Mouse (Mus musculus) bone marrow macrophage, adult 2 months (primary cell): Measurements from ENCODE around the gene Foxn3. TPM values are rescaled to one million over a fixed set of nuclear protein-coding genes. Genes with fewer than 3 reads are reported as not detected.

ENCODE experiments used
- H3K27ac ChIP-seq: 2 replicates; pipeline ENCODE4 v1.5.1; 2012; ENCODE audit warnings: low read depth, low read length; ENCODE audit not compliant: insufficient read depth
- H3K4me1 ChIP-seq: 2 replicates; pipeline ENCODE4 v1.6.1; 2012; ENCODE audit warnings: low read length; ENCODE audit not compliant: control insufficient read depth, insufficient read depth
- H3K4me3 ChIP-seq: 2 replicates; pipeline ENCODE4 v1.5.1; 2012; ENCODE audit warnings: mild to moderate bottlenecking, low read length, moderate library complexity; ENCODE audit not compliant: insufficient read depth
- CTCF ChIP-seq: IDR thresholded peaks from 2 replicates; pipeline ENCODE4 v1.5.1; 2012; ENCODE audit warnings: low read depth, mild to moderate bottlenecking, low read length, moderate library complexity
- POLR2A ChIP-seq: IDR thresholded peaks from 2 replicates; pipeline ENCODE4 v1.6.1; 2012; ENCODE audit warnings: mild to moderate bottlenecking, low read depth, low read length, borderline replicate concordance
- polyA plus RNA-seq: library from polyadenylated mRNA; stranded (reverse); fragments of >200 nt; gene quantifications from 2 replicates; pipeline ENCODE4 v1.2.4, GENCODE M21; 2012; ENCODE audit not compliant: missing spikeins, insufficient read depth, insufficient read length

The Foxn3 gene
- polyA plus RNA-seq = 27.7 and 33.6 TPM in 2 replicates

DNA sequence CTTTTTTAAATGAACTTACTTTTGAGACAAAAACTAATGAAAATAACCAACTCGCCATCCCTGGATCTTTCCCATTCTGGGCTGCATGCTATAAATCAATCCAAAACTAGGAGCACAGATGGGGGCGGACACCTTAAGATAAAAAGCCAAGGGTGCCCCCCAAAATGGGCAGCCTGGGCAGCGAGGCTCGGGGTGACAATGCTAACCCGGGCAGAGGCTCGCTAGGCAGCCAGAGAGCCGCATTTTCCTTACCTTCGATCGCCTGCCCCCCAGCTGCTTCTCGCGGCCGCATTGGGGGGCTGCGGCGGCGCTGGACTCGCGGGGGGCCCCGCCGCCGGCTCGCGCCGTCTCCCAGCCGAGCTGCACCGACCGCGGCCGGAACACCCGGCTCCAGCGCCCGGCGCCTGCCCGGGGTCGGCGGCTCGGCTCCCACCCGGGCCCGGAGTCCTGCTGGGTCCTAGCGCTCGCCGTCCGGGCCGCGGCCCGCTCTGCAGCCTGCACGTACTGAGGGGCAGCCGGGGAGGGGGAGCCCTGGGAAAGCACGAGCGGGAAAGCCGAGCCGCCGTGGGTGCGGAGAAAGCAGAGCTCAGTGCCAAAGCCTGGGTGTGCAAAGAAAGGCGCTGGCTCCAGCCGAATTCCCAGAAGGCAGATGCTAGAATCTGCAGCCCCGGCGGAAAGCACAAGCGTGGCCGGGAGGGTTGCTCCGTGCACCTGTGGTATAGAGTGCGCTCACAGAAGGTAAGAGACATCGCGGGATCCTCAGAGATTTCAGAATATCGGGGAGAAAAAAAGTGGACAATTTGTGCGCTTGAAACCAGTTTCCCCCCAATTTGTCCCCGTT is at the start of gene Foxn3:
Gene Foxn3 (minus strand): TSS at position 364 of the 841 bp plus-strand sequence.
- H3K27ac ChIP-seq = no peak within 1 kb of the TSS; the same call in 1 of the 2 replicates
- H3K4me3 ChIP-seq = peak within 1 kb of the TSS; percentile 97
- H3K4me1 ChIP-seq = peaks cover 17% of the 10 kb centered on the region
- no peak for TF ChIP-seq CTCF
- no peak for TF ChIP-seq POLR2A

DNA sequence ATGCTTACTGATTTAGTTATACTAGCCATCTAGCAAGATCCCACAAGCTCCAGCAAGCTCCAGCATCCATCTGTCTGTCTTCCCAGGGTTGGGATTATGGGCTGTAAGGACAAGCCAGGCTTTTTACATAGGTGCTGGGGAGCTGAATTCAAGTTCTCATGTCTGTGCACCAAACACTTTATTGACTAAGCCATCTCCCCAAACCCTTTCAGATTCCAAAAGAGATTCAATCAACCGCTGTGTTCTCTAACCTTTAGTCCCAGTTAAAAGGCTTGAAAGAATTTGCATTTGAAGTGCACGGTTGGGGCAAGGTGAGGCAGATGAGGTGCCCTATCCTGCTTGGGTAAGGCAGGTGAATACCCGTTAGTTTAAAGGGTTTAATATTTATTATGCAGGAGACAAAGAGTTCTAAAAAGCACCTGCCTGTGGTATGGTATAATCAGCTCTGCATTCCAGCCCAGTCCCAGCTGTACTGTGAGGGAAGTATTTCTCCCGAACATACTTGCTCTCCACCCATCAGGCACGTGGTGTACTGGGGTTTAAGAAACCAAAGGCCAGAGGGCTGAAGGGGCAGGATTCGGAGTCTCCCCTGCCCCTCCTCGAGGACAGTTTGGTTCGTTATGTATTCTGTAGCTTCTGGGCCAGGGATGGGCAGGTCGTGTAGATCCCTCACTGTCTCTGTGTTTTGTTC is 48.9 kb upstream of the Foxn3 start:
- no peak overlapping the region for H3K4me3 ChIP-seq
- TF ChIP-seq POLR2A (no peak), CTCF (no peak)
- no peak overlapping the region for H3K27ac ChIP-seq
- peaks cover 12% of the 10 kb centered on the region for H3K4me1 ChIP-seq

DNA sequence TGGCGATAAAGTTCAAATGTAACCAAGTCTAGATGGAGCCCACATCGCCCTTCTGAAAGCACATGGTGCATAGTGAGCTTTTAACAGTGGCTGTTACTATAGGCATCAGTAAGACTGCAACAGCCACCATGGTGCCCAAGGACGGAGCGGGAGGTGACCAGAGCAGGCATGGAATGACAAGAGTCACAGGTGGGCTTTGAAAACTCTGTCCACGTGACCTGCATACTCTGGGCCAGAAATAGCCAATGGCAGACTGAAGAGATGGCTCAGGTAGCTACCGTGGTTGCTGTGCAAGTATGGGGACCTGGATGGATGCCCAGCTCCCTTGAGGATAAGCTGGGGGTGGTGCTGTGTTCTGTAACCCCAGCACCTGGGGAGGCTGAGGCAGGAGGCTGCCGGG is 47.5 kb upstream of the Foxn3 start:
- no peak overlapping the region for H3K4me3 ChIP-seq
- H3K27ac ChIP-seq = no peak overlapping the region
- TF ChIP-seq POLR2A = no peak
- TF ChIP-seq CTCF = no peak

DNA sequence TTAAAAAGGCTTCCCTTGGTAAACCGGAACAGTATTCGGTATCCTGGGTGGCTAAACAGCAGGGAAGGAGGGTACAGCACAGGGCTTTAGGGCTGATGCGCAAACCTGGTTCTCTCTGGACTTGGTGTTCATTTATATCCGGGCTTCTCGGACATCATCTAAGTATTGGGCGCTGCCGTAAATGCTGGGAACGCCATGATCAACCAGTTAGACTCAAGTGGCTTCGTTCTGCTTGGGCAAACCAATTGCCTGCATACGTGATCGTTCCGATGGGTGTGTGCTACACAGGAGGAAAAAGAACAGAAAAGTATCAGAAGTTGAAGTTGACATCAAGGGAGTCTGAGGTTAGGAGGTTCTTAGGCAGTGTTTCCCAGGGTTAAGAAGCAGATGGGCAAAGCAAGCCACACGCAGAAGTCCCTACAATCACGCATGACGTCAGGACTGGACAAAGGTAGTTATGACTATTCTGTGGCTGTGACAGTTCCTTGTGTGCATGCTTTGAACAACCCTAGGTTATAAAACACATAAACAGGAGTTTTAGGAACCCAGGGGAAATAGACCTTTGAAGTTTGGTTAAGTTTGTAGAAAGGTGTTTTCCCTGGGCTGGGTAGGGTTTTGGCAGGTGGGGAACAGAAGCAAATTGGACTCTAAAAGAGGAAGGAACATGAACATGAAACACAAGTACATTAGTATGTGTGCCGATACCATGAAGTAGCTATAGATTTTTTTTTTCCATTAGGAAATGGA is 46.9 kb upstream of the Foxn3 start:
- TF ChIP-seq POLR2A (no peak), CTCF (no peak)
- H3K27ac ChIP-seq = no peak overlapping the region
- no peak overlapping the region for H3K4me3 ChIP-seq
- peaks cover 12% of the 10 kb centered on the region for H3K4me1 ChIP-seq

More for the DNA sequence above, 47.5 kb upstream of the Foxn3 start:
- peaks cover 12% of the 10 kb centered on the region for H3K4me1 ChIP-seq

DNA sequence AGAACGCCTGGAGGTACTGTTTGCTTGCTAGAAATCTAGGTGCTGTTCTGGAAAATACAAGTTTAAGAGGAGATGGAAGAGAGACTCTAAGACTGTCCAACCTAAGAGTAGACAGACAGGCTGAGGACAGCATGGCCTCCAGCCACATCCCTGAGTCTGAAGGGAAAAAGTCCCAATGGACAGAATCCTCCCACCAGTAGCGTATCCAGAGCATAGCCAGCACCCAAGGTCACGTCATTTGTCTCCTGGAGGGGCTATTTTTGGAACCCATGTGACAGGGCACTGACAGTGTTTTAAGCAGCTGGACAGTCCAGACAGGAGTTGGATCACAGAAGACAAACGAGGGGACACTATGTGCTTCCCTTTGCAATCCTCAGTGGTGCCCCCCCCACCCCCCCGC is 46.3 kb upstream of the Foxn3 start:
- Histone ChIP-seq H3K4me1 (peaks cover 12% of the 10 kb centered on the region), H3K4me3 (no peak overlapping the region), H3K27ac (no peak overlapping the region)
- TF ChIP-seq POLR2A (no peak), CTCF (no peak)

DNA sequence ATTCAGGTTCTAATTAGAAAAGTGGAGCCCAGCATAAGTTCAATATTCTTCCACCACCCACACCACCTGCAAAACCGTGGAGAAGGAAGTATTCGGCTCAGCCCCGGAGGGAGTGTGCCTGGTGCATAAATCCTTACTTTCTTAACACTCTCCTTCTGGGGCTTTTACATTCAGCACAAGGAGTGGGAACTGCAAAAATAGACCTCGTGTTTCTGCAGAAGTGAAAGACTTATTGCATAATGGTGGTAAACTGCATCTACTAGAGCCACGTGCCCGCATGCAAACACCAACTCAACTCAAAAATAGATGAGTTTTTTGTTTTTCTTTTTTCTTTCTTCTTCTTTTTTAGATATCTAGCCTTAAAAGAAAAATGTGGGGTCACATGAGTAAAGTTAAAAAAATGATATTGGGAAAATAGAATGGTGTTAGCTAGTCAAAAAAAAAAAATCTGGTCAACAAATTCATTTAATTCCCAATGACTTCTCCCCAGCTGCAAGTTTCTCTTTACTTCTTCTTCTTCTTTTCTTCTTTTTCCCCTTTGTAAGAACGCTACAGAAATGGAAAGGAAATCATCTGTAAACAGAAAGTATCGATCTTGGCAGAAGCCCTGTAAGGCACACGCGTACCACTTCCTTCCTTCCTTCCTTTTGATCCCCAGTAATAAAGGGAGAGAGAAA is 45.0 kb upstream of the Foxn3 start:
- TF ChIP-seq CTCF (no peak), POLR2A (no peak)
- Histone ChIP-seq H3K4me1 (peaks cover 12% of the 10 kb centered on the region), H3K4me3 (no peak overlapping the region), H3K27ac (peak overlapping the region; percentile 81)

DNA sequence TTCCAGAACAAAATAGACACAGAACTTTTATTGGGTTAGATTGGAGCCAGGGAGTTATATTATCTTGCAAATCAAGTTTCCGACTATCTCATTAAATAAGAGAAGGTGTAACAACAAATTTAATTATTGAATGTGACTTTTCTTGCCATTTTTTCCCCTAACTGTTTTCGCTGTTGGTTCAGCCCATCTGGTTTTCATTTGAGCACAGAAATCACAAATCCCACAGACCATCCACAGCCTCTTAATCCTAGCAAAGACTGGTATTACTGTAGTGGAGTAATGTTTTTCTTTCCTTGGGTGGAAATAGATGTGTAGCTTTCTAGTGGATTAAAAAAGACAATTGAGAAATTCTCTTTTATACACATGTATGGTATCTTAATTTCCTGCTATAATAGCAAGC is 40.0 kb upstream of the Foxn3 start:
- Histone ChIP-seq H3K4me3 (no peak overlapping the region), H3K4me1 (peaks cover 7% of the 10 kb centered on the region; the same call in 1 of the 2 replicates), H3K27ac (no peak overlapping the region)
- no peak for TF ChIP-seq POLR2A

DNA sequence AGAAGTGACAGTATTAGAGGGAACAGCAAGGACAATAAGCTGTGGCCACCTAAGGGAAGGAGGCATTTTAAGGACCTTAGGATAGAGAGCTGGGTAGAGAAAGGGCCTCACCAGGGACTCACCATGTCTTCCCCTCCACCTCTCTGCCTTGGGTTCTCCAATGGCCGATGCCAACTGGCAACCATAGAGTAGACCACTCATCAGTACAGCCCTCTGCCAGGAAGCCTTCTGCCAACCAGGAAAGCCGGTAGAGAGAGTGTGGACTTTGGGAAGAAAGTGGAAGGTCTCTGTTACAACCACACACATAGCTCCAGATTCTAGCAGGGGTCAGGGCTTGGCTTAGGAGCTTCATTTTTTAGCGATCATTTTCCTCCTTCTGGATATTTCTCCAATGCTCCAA is 38.5 kb upstream of the Foxn3 start:
- Histone ChIP-seq H3K4me1 (no peaks in the 10 kb centered on the region), H3K27ac (no peak overlapping the region), H3K4me3 (no peak overlapping the region)
- TF ChIP-seq CTCF = no peak
- TF ChIP-seq POLR2A = no peak

DNA sequence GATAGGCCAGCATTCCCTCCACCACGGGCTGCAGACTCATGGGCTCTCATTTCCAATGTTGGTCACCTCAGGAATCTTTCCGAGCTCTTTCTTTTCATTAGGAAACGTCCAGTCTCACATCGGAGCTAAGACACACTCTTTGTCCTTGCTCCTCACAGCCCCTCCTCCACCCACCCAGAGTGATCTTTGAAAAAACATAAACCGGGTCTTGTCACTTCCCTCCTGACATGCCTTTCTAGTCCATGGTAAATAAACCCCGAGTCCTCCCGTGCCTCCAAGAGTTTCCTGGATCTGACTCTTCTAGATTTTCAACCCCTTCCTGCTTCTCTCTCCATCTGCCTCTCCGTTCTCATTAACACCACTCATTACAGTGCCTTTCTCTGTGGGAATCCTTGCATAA is 38.0 kb upstream of the Foxn3 start:
- Histone ChIP-seq H3K4me3 (no peak overlapping the region), H3K4me1 (no peaks in the 10 kb centered on the region), H3K27ac (no peak overlapping the region)
- TF ChIP-seq POLR2A (no peak), CTCF (no peak)
